Mouse (Mus musculus) left cerebral cortex, adult 9 months (tissue): ENCODE results near the gene Rfx2.
A peak's percentile ranks its signal among the peaks of the same experiment; 100 is the strongest.

ENCODE experiments used
- DNase-seq, 2 experiments: peaks; one replicate each; pipeline ENCODE4 v3.0.0; 2022; ENCODE audit warnings: low spot score in 2 of 2

Rfx2 gene

DNA sequence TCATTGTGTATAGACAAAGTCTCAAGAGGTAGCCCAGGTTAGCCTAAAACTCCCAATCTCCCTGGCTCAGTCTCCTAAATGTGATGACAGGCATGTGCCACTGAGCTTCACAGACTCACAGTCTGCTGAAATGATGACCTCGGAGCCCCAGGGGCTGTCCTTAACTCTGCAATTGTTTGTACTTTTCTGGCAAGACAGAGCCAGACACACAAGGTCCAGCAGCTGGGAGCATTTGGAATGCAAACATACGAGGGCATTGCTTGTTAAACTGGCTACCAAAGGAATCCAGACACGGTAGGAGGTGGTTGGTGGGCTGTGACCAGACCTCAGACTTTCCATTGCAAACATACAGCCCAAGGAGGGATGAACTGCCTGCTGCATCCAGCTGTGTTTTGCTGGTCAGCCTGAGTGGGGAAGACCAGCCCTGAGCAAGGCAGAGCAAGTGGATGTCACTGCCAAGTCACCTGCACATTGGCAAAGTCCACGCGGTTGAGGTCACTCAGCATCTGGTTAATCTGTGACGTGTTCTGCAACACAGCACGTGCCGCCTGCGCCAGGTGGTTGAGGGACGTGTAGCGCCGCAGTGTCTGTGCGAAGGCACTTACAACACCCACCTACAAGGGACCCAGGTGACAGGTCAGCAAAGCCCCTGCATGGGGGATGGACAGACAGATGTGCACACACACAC is 50.4 kb downstream of the Rfx2 start:
- DNase-seq = no peak

DNA sequence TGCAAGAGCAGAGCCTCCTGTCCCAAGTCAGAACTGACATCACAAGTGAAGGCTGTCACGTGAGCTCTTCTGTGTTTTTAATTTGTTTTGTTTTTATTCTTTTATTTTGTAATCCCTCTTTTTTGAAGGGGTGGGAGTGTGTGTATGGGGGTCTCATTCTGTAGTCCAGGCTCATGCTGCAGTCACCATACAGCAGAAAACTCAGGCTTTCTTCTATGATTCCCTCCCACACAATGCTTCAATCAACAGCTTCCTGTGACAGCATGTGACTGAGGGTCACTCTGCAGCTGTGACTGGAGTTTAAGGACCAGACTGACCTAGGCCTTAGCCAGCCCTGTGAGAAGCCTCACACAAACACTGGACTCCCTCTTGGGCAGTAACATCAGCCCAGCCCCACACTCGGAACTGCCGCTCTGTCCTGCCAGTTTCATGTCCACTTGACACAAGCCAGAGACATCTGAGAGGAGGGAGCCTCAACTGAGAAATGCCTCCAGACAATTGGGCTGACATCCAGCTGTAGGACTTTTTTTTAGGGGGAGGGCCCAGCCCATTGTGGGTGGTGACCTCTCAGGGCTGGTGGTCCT is 51.9 kb downstream of the Rfx2 start:
- no peak for DNase-seq

- no peak for DNase-seq
These were observed 53.2 kb downstream of the Rfx2 start for GRCm38 (mm10) chr17:56777568-56777967.

GRCm38 (mm10) chr17:56769950-56770349 is 60.9 kb downstream of the Rfx2 start, which contains the start of gene Prr22:
Gene Prr22, plus strand, starts transcription at chr17:56770250.
- no peak for DNase-seq

- no peak for DNase-seq
These were observed 61.9 kb downstream of the Rfx2 start for GRCm38 (mm10) chr17:56768941-56769340.

- DNase-seq = no peak
These were observed 63.2 kb downstream of the Rfx2 start for GRCm38 (mm10) chr17:56767531-56768135.

GRCm38 (mm10) chr17:56766631-56767405 is 64.0 kb downstream of the Rfx2 start:
- DNase-seq = no peak

- no peak for DNase-seq
These were observed 65.4 kb downstream of the Rfx2 start for GRCm38 (mm10) chr17:56765431-56765830.

- DNase-seq = peak; percentile 83 to 91
These were observed 66.1 kb downstream of the Rfx2 start, which contains the start of gene Dus3l for GRCm38 (mm10) chr17:56764474-56765354. Gene Dus3l, plus strand, starts transcription at chr17:56764757.

GRCm38 (mm10) chr17:56763741-56764250 is 67.0 kb downstream of the Rfx2 start:
- DNase-seq = no peak

DNA sequence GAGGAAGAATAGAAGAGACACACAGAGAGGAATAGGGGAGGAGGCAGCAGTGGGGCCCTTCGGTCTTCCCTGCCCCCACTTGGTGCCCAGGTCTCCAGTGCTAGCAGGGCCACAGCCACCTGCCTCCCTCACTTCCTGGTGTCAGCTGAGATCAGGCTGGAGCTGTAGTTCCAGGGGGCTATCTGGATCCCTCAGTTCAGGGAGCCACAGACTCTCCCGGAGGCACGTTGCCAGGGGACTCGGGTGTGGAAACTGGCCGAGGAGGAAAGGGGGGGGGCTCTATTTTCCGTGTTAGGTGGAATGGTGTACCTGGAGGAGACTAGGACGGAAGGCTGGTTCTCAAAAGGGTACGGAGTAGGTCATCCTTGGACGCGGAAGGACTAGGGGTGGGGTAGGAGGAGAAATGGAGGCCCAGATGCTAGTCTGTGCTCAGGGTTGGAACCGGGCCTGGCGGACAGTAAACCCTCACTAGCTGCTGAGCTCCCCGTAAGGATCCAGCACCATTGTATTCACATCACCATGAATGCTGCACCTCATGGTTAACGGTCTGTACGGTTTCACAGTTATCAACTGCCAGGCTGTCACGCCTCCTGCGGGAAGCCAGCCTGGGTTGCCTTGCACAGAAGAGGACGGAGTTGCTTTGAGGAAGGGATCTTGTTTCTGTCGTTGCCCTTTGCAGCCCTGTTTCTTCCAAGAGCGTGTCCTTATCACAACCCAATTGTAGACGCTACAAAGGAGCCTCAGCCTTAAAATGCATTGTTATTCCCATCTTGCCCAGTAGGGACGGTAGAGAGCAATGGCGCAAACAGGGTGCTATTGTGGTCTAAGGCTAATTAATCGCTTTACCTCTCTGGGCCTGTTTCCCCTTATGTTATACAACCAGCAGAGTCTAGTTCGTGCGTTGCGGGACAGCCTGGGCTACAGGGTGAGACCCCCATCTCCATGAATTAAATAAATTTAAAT is 67.8 kb downstream of the Rfx2 start:
- peak in 1 of 2 experiments; percentile 81 for DNase-seq

DNA sequence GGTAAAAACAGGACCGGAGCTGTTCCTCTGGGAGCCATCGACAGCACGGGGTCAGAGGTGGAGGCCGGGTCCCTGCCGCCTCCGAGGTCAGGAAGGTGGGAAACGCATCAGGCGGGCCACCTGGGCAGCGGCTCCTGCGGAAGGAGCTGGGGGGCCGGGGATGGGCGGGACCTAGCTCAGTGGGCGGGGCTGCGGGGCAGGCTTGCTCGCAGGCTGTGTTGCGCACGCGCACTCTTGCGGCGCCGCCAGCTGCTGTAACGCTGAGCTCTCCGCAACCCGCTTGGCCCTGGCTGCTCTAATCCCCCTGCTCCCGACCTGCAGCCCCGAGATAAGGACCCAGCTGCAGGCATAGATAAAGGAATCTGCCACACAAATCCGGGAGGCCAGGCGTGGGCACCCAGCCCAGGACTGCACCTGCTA is 68.8 kb downstream of the Rfx2 start:
- peak; percentile 65 to 82 for DNase-seq

DNA sequence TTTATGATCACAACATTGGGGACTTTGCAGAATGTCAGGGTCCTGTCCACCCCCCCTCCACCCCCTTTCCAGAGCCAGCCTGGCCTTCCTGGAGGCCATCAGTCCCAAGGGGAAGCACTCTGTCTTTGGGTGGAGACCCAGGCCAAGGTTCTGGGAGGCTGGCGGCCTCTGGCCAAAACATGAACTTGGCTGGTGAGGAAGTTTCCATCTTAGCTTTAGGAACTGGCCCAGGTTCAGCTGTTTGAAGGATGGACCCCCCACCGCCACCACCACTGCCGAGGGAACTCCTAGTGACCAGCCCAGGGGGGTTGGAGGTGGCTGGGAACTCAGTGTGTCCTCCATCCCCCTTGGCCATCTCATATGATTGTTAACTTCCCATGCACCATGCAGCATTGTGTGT is 69.7 kb downstream of the Rfx2 start:
- no peak for DNase-seq

DNA sequence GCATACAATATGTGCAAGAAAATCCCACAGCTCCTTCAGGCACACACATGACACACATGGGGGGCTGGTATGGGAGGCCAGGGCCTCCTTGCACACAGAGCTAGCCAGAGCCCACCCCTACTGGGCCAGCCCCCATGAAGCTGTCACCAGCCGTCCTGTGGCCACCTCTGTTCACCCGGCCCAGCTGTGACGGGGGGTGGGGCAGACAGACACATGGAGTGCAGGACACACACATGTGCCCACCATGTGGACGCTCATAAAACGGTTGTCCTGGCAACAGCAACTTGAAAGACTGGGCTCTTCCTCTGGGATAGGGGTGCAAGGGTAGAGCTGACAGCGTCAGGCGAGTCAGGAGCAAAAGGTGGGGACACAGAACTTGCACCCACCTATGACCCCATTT is 71.6 kb downstream of the Rfx2 start:
- DNase-seq = no peak

- DNase-seq = peak in 1 of 2 experiments; percentile 68
These were observed 72.7 kb downstream of the Rfx2 start for GRCm38 (mm10) chr17:56758132-56758531.

DNA sequence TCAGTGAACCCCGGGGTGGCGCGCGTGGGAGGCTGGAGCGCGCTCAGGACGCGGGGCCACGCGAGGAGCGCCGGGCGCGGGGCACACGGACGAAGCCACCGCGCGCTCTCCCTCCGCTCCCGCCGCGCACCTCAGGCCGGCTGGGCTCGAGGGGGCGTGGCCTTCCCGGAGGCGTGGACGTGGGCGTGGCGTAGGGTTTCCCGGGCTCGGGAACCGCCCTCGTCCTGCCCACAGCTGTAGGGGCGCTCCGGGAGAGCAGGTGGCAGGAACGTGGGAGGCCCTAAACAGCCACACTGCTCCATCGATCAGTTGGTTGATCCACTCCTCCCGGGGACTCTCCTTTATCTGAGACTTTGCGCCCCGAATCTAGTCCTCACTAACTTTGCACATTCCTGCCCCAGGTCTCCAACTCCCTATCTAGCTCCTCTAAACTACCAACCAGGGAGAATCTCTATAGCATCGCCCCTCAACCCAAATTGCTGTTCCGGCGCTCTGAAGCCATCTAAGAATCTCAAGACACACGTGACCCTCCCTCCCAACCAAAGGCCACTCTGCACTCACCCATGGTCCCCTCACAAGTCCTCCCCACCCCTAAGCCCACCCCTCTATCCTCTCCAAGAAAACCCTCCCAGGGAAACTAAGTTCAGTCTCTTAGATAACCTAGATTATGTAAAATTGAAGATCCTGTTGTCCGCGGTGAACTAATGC is 73.2 kb downstream of the Rfx2 start, which contains the start of gene Nrtn:
Gene Nrtn (minus strand): TSS at position 115 of the 708 bp plus-strand sequence.
- DNase-seq = peak in 1 of 2 experiments; percentile 66

DNA sequence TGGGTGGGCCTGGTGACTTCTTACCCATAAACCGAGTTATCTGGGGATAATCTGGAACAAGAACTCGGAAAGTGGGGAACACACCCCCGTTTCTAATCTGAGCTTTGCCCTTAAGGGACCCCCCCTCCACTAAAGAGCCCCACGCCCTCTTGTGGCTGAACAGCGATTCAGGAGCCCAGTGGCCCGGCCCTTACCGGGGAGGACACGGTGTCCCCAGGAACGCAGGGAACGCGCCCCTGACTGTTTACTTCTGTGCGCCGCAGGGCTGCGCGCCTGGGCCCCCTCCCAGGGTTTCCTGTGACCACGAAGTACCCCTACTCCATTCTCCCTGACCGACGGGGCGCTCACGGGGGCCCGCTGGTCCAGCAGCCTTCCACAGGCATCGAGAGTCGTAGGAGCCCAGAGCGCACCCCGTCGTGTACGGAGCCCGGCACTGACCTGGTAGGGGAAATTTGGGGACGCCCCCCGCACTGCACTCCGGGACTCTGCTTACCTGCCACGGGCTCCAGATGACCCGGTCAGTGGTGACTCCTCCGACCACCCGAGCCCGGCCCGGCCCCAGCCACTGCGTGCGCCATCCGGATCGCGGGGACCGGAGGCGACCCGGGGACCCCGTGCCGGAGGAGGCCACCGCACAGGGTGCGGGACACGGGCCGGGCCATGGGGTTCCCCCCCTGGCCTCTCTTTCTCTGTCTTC is 74.0 kb downstream of the Rfx2 start:
- DNase-seq = no peak
